Mouse (Mus musculus): Measurements from ENCODE around the gene Pam. TPM values are rescaled to one million over a fixed set of nuclear protein-coding genes. Genes with fewer than 3 reads are reported as not detected.
"Not testable (repeated sequence)": the region's sequence is repeated elsewhere in the genome, so short reads cannot be mapped to it uniquely, and the experiment has no call there.

Pam gene
- total RNA-seq, 2 experiments from 2014 or later: 193 to 195 TPM

GRCm38 (mm10) chr1:97977521-97977920 lies 117.9 kb downstream of the Pam start:
- no peak for DNase-seq (ENCODE audit: low spot score in 2 of 2)

DNA sequence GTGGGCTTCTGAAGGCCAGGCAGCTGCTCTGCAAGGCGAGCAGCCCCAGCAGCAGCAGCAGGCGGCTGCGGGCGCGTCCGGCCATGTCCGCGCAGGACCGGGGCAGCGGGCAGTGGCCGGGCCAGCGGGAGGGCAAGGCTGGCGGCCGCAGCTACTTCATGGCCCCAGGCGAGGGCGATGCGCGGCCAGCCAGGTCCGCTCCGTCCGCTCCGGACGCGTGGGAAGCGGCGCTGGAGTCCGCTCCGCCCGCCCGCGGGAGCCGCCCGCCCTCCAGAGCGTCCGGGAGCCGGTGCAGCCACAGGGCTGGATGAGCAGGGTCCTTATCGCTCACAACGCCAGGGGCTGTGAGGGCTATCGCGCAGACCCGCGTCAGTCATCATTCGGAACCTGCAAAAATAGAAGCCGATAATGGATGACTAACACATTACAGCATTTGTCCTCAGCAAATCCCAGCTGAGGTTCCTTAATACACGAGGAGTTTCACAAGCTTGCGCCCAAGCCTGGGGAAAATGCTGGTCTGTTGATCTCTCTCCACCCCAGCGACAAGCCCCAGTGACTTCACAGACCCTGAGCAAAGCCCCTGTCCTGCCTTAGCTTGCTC lies 118.5 kb downstream of the Pam start:
- peak; percentile 51 to 55 for DNase-seq (ENCODE audit: low spot score in 2 of 2)

GRCm38 (mm10) chr1:97976072-97976471 lies 119.4 kb downstream of the Pam start:
- peak in 1 of 2 experiments; percentile 26 for DNase-seq (ENCODE audit: low spot score in 2 of 2)

DNA sequence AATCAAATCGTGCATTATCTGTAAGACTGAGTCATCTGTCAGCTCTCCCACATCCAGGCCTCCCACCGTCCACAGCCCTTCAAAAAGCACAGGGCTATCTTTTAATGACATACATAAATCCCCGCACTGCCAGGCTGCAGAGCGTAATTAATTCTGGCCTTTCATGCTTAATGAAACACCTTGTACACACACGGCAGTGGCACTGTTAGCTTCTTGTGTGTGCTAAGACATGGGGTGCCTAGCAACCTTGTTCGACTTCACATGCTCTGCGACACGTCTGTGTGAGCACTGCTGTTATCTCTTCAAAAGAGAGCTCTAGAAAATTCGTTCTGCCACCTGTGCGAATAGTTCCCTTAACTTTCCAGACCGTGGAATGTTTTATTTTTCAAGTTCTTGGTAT lies 120.5 kb downstream of the Pam start:
- DNase-seq (ENCODE audit: low spot score in 2 of 2): no peak

- DNase-seq (ENCODE audit: low spot score in 2 of 2): no peak
These were observed 125.7 kb downstream of the Pam start for GRCm38 (mm10) chr1:97969765-97970164.

- DNase-seq (ENCODE audit: low spot score in 2 of 2): no peak
These were observed 131.7 kb downstream of the Pam start for GRCm38 (mm10) chr1:97963711-97964110.

DNA sequence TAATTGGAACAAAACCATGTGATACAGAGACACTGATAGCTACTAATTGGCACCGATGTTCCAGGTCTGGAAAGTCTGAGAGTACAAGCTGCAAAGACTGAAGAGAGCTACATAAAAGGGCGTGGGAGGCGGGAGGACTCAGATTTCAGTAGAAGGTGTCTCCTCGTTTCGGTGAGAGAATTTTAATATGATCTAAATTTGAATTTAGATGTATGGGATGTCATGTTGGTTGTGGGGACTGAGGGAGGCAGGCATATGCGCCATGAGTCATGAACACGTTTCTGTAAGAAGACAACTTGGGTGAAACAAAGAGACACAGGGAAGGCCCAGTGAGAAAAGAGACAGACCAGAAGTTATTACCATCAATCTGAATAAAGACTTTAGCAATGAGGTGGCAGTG lies 133.3 kb downstream of the Pam start:
- peak in 1 of 2 experiments; percentile 25 for DNase-seq (ENCODE audit: low spot score in 2 of 2)

- DNase-seq (ENCODE audit: low spot score in 2 of 2): peak in 1 of 2 experiments; percentile 42
These were observed 134.8 kb downstream of the Pam start for GRCm38 (mm10) chr1:97960681-97961080.

GRCm38 (mm10) chr1:97960124-97960523 lies 135.3 kb downstream of the Pam start:
- DNase-seq (ENCODE audit: low spot score in 2 of 2): no peak

GRCm38 (mm10) chr1:97958759-97959158 lies 136.7 kb downstream of the Pam start:
- DNase-seq (ENCODE audit: low spot score in 2 of 2): no peak

- DNase-seq (ENCODE audit: low spot score in 2 of 2): not testable (repeated sequence)
These were observed 146.2 kb downstream of the Pam start for GRCm38 (mm10) chr1:97949258-97949657.

DNA sequence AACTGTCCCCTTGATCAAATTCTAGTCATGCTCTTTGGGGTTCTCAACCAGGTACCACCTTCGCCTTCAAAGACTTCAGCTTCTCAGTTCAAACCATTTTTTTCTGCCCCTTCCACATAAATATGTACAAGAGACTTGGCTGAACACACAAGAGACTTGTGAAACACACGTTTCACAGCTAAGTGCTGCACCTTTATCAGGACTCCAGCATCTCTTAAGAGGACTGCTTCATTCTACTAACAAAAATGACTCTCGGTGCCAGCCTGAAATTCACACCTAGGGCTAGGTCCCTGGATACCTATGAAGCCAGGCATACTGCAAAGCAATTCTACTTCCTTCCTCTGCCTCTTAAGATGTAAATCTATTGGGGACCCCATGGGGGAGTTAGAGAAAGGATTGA lies 148.3 kb downstream of the Pam start:
- no peak for DNase-seq (ENCODE audit: low spot score in 2 of 2)

DNA sequence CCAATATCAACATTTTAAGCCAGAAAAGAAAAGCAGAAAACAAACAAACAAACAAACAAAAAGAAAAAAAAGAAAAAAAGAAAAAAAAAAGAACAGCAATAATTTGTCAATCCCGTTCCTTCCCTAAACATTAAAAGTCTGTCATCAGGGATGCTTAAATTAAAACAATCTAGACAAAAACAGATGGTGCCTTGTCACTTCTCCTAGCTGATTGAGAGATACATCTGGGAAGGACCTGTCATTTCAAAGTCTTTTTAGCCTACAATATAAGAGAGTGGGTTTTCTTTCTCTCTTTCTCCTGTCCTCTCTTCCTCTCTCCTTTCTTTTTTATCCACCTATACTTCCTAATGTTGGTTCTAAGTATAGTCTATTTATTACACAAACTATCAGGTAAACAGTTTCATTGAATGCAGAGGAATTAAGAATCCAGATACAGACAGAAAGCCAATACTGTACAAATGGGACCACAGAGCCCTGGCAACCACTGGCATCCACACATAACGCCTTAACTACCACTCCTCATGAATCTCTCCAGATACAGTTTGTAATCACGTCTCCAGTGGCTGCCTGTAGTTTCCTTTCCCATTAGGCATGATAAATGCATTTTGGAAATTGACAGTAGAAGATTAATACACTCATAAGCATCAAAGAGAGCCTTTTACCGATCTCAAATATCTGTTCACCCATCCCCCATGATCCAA lies 151.4 kb downstream of the Pam start:
- no peak for DNase-seq (ENCODE audit: low spot score in 2 of 2)

GRCm38 (mm10) chr1:97943402-97943801 lies 152.0 kb downstream of the Pam start:
- no peak for DNase-seq (ENCODE audit: low spot score in 2 of 2)

DNA sequence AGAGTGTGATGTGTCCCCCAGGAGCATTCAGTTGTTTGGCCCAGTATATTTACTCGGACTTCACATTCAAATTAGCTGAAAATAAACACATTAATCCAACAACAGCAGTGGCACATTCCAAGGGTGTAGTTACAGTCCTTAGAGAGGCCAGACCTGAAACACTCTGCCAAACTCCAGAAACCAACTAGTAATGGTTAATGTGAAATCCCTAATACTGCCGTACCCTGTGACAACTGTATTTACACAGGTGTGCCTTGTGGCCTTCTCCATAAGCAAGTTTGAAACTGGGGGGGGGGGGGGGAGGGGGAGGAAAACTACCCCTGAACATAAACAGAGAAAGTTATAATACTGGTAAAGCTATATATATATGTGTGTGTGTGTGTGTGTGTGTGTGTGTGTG lies 152.5 kb downstream of the Pam start:
- no peak for DNase-seq (ENCODE audit: low spot score in 2 of 2)

- no peak for DNase-seq (ENCODE audit: low spot score in 2 of 2)
These were observed 156.9 kb downstream of the Pam start for GRCm38 (mm10) chr1:97938586-97938985.

DNA sequence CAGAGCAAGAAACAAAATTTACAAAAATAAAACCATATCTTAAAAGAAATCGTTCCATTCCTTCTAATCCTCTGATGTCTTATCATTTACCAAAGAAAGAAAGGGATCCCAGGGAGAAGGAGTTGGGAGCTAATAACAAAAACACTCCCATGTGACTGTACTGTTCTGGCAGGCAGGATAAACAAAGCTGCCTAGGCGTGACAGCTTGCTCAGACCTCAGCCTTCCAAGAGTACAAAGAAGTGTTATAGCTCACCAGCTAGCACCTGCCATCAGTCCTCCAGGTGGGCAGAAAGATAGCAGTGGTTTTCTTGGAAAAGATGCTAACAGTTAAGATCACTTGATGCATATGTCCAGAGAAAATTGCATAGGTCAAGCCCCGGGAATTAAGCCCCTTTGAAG lies 157.4 kb downstream of the Pam start:
- no peak for DNase-seq (ENCODE audit: low spot score in 2 of 2)

DNA sequence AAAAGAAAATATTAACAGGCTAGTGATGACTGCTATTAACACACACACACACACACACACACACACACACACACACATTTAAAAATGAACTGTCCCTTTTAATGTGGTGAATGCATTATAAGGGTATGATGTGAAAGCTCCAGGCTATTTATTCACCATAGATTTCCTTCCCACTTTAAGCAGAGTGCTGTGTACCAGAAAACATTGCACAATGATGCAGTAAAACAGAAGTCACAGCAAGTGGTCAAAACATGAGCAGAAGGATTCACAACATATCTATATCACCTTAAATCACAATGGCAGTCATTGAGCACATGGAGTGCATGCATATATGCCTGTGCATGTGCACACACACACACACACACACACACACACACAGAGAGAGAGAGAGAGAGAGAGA lies 160.5 kb downstream of the Pam start:
- DNase-seq (ENCODE audit: low spot score in 2 of 2): no peak

DNA sequence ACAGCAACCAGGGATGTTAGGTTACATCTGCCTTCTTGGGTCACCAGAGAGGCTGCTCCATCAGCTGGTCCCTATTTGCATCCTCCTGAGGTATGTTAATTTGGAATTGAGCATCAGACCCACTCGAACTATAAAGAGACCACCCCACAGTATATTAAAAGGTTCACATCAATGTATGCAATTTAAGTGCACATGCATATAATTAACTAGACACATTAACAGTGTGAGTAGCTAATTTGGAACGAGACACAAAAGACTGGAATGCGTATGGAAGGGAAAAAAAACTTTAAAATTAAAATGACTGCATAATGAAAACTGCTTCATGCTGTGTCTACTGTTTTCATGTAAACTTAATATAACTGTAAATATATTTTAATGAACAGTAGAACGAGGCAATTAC lies 164.2 kb downstream of the Pam start:
- DNase-seq (ENCODE audit: low spot score in 2 of 2): no peak

DNA sequence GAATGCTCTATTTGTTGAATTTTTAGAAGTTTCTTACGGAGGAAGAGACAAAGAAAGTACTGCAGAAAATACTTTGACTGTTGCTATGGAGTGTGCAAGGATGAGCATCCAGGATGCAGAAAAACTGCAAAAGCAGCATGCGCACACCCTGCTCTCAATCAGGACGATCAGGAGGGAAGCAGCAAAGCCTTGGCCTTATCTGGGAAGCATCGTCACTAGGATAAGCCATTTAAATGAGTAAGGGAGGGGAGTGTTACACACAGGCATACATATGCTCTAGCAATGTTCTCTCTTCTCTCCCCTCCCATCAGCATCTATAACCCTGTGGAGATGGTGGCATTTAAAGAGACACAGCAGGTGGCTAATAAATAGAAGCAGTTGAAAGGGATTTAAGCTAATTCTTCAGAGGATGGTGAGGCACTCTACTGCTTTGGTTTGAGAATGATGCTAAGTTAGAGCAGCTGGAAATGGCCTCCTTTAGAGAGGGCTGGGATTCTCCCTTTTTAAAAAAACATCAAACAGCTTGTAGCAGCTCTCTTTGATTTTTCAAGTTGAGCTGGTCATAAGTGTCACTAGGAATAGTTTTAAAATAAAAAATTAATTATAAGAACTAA lies 165.9 kb downstream of the Pam start:
- DNase-seq (ENCODE audit: low spot score in 2 of 2): peak in 1 of 2 experiments; percentile 19

GRCm38 (mm10) chr1:97926789-97927188 lies 168.7 kb downstream of the Pam start:
- DNase-seq (ENCODE audit: low spot score in 2 of 2): no peak

DNA sequence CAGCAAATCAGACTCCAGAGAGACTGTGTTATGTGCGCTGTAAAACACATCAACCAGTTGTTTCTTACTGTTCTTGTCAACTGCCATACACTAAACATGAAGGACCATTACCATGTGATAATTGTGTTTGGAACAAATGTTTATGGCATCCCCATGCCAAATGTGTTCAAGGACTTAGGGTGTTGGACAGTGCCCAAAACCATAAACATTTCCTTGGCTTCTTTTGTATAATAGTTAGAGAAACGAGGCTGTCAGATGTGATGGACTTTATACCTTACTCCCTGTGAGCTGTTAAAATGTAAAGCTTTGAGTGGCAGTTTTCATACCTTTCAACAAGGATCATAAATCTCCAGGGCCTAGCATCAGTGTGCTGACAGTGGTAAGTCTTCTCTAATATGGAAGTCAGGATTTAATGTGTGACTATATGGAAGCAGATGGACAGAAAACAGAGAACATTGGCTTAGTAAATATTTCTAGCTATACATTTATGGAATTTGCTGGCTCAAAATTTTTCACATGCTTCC lies 169.4 kb downstream of the Pam start:
- no peak for DNase-seq (ENCODE audit: low spot score in 2 of 2)

Data from layer of hippocampus, postnatal 14 days (tissue).